Mouse (Mus musculus) liver, embryonic 12.5 days (tissue): Measurements from ENCODE around the gene Nprl3. TPM values are rescaled to one million over a fixed set of nuclear protein-coding genes. Genes with fewer than 3 reads are reported as not detected.
"Not testable (repeated sequence)": the region's sequence is repeated elsewhere in the genome, so short reads cannot be mapped to it uniquely, and the experiment has no call there.

Source experiments
- ATAC-seq: fragments of 200-750 bp; cut with Nextera tagmentation; 2 replicates; pipeline ENCODE4 v1.8.0; 2017; ENCODE audit warnings: moderate number of reproducible peaks, mild to moderate bottlenecking, moderate library complexity
- H3K27ac ChIP-seq: fragments of 300-500 bp; sonication (generic); 2 replicates; pipeline ENCODE4 v1.5.1; 2016; ENCODE audit warnings: mild to moderate bottlenecking
- H3K27me3 ChIP-seq: fragments of 300-500 bp; sonication (generic); replicated peaks from 2 replicates; pipeline ENCODE4 v1.6.1; 2016; ENCODE audit warnings: mild to moderate bottlenecking, moderate library complexity
- H3K36me3 ChIP-seq: fragments of 300-500 bp; sonication (generic); 2 replicates; pipeline ENCODE4 v1.6.1; 2016; ENCODE audit warnings: mild to moderate bottlenecking, moderate library complexity
- H3K4me1 ChIP-seq: fragments of 300-500 bp; sonication (generic); 2 replicates; pipeline ENCODE4 v1.6.1; 2016
- H3K4me2 ChIP-seq: fragments of 300-500 bp; sonication (generic); 2 replicates; pipeline ENCODE4 v1.6.1; 2016; ENCODE audit warnings: mild to moderate bottlenecking, moderate library complexity
- H3K4me3 ChIP-seq: fragments of 300-500 bp; sonication (generic); 2 replicates; pipeline ENCODE4 v1.5.1; 2016; ENCODE audit warnings: mild to moderate bottlenecking, moderate library complexity
- H3K9ac ChIP-seq: fragments of 300-500 bp; sonication (generic); 2 replicates; pipeline ENCODE4 v1.6.1; 2016; ENCODE audit warnings: mild to moderate bottlenecking, moderate library complexity
- H3K9me3 ChIP-seq: fragments of 300-500 bp; sonication (generic); replicated peaks from 2 replicates; pipeline ENCODE4 v1.6.1; 2016; ENCODE audit warnings: mild to moderate bottlenecking, moderate library complexity
- WGBS: fragments of 180-500 bp; shearing (Covaris S2); methylation state at CpG from one replicate; pipeline ENCODE4 v1.1.7; 2016; ENCODE audit not compliant: insufficient replicate concordance; 5-methylcytosine and 5-hydroxymethylcytosine counted together
- polyA plus RNA-seq: library from polyadenylated mRNA; unstranded; fragments of >200 nt; fragmentation: Nextera tagmentation; extraction: Ambion mirVana; gene quantifications from 2 replicates; pipeline ENCODE4 v1.2.1, GENCODE M21; 2016

Nprl3 gene
- polyA plus RNA-seq: 34.6 and 39.1 TPM in 2 replicates

GRCm38 (mm10) chr11:32267188-32267884 lies at the start of gene Nprl3:
Nprl3 (minus strand) TSS chr11:32267707.
- Histone ChIP-seq H3K9me3 (no peaks in the 10 kb centered on the region), H3K36me3 (peaks cover 15% of the 10 kb centered on the region), H3K4me2 (peak within 1 kb of the TSS; percentile 81), H3K27me3 (peaks cover 5% of the 10 kb centered on the region; the same call in 1 of the 2 replicates), H3K4me3 (peak within 1 kb of the TSS; percentile 81), H3K9ac (peak within 1 kb of the TSS; percentile 99), H3K4me1 (peaks cover 91% of the 10 kb centered on the region), H3K27ac (peak within 1 kb of the TSS; percentile 99)
- ATAC-seq: peak; percentile 80
- WGBS: under 1% methylated on average over 54 of the region's 54 CpGs

GRCm38 (mm10) chr11:32316009-32316408 lies 48.5 kb upstream of the Nprl3 start:
- ATAC-seq: no peak
- Histone ChIP-seq H3K36me3 (no peaks in the 10 kb centered on the region), H3K9me3 (no peaks in the 10 kb centered on the region), H3K9ac (no peak overlapping the region), H3K4me2 (no peak overlapping the region), H3K4me1 (peaks cover 5% of the 10 kb centered on the region), H3K27ac (no peak overlapping the region), H3K4me3 (no peak overlapping the region), H3K27me3 (peaks cover 54% of the 10 kb centered on the region)
- 62% methylated on average over 3 of the region's 3 CpGs for WGBS

DNA sequence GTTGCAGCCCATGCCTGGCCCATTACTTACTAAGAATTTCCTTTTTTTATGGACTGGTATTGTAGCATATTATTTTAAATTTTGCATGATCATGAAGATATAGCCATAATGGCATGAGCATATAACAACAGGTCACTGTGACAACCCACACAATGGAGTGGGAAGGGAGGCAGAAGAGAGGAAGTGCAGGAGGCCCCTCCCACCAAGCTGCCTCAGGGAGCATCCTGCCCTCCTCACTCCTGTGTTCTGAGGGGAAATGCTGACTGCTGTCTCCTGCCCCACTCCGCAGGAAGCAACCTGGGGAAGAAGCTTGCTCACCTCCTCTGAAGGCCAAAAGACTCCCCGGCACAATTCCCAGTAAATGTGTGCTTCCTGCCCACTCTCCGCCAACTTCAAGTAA lies 42.4 kb upstream of the Nprl3 start:
- H3K9me3 ChIP-seq: no peaks in the 10 kb centered on the region
- H3K27ac ChIP-seq: no peak overlapping the region
- H3K4me1 ChIP-seq: peaks cover 18% of the 10 kb centered on the region
- no peak overlapping the region for H3K9ac ChIP-seq
- H3K4me3 ChIP-seq: no peak overlapping the region
- H3K27me3 ChIP-seq: peaks cover 45% of the 10 kb centered on the region
- H3K36me3 ChIP-seq: no peaks in the 10 kb centered on the region
- no peak overlapping the region for H3K4me2 ChIP-seq
- no peak for ATAC-seq
- WGBS: 43% methylated on average over 3 of the region's 3 CpGs

DNA sequence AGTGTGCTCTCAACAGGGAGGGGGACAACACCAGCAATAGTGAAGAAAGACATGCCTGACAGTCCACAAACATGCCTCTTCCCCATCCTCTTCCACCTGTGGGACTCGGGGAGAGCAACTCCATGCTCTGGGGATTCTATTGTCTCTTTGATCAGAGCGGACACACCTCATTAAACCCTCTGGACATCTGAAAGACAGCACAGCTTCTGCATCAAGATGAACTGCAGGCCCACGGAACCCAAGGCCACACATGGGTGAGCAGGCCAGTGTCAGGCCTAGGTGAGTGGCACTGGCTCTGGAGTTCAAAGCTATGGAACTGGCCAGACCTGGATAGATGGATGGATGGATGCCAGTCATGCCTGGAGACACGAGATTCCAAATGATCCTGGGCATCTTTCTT lies 41.9 kb upstream of the Nprl3 start:
- no peak overlapping the region for H3K9ac ChIP-seq
- H3K4me1 ChIP-seq: peaks cover 18% of the 10 kb centered on the region
- 50% methylated on average over 4 of the region's 4 CpGs for WGBS
- no peaks in the 10 kb centered on the region for H3K9me3 ChIP-seq
- no peaks in the 10 kb centered on the region for H3K36me3 ChIP-seq
- no peak overlapping the region for H3K27ac ChIP-seq
- ATAC-seq: no peak
- peaks cover 43% of the 10 kb centered on the region for H3K27me3 ChIP-seq
- no peak overlapping the region for H3K4me3 ChIP-seq
- no peak overlapping the region for H3K4me2 ChIP-seq

DNA sequence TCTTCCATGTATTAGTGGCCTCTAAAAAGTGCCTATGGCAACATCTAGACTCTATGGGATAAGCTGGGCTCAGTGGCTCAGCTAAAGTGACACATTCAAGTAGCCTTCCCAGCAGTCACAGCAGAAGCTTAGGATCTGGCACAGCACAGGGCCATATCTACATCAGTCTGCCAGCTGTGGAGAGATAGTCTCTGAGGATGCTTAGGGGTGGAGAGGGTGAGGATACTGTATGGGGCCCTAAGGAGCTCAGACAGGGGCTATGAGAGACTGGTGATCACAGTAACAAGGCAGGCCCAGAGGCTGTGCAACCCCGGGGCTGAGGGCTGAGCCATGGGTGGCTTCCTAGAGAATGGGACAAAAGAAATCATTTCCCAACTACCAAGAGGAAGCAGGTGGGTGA lies 39.5 kb upstream of the Nprl3 start:
- peak; percentile 82 for ATAC-seq
- Histone ChIP-seq H3K36me3 (peaks cover 24% of the 10 kb centered on the region), H3K4me1 (peaks cover 29% of the 10 kb centered on the region), H3K27me3 (peaks cover 54% of the 10 kb centered on the region), H3K27ac (peak overlapping the region; percentile 46), H3K9me3 (no peaks in the 10 kb centered on the region), H3K9ac (peak overlapping the region; percentile 39), H3K4me2 (peak overlapping the region; percentile 21), H3K4me3 (no peak overlapping the region)
- WGBS: 64% methylated on average over 1 of the region's 1 CpGs

GRCm38 (mm10) chr11:32303455-32303854 lies 35.9 kb upstream of the Nprl3 start:
- Histone ChIP-seq H3K9ac (no peak overlapping the region), H3K36me3 (peaks cover 41% of the 10 kb centered on the region), H3K4me3 (no peak overlapping the region), H3K27me3 (peaks cover 57% of the 10 kb centered on the region), H3K4me1 (peaks cover 48% of the 10 kb centered on the region), H3K9me3 (no peaks in the 10 kb centered on the region), H3K4me2 (no peak overlapping the region), H3K27ac (no peak overlapping the region)
- ATAC-seq: no peak
- 56% methylated on average over 1 of the region's 1 CpGs for WGBS

GRCm38 (mm10) chr11:32302824-32303419 lies 35.4 kb upstream of the Nprl3 start:
- Histone ChIP-seq H3K9me3 (no peaks in the 10 kb centered on the region), H3K36me3 (peaks cover 41% of the 10 kb centered on the region), H3K4me2 (no peak overlapping the region), H3K9ac (no peak overlapping the region), H3K4me1 (peaks cover 47% of the 10 kb centered on the region), H3K27ac (no peak overlapping the region), H3K4me3 (no peak overlapping the region), H3K27me3 (peaks cover 56% of the 10 kb centered on the region)
- WGBS: 34% methylated on average over 2 of the region's 2 CpGs
- ATAC-seq: no peak

GRCm38 (mm10) chr11:32301506-32301905 lies 34.0 kb upstream of the Nprl3 start:
- Histone ChIP-seq H3K27me3 (peaks cover 48% of the 10 kb centered on the region), H3K4me1 (peaks cover 33% of the 10 kb centered on the region), H3K27ac (peak overlapping the region; percentile 11; the same call in 1 of the 2 replicates), H3K4me3 (peak overlapping the region; percentile 46), H3K9ac (peak overlapping the region; percentile 68; the same call in 1 of the 2 replicates), H3K9me3 (no peaks in the 10 kb centered on the region), H3K4me2 (peak overlapping the region; percentile 66), H3K36me3 (peaks cover 41% of the 10 kb centered on the region)
- ATAC-seq: no peak
- WGBS: 69% methylated on average over 1 of the region's 1 CpGs

DNA sequence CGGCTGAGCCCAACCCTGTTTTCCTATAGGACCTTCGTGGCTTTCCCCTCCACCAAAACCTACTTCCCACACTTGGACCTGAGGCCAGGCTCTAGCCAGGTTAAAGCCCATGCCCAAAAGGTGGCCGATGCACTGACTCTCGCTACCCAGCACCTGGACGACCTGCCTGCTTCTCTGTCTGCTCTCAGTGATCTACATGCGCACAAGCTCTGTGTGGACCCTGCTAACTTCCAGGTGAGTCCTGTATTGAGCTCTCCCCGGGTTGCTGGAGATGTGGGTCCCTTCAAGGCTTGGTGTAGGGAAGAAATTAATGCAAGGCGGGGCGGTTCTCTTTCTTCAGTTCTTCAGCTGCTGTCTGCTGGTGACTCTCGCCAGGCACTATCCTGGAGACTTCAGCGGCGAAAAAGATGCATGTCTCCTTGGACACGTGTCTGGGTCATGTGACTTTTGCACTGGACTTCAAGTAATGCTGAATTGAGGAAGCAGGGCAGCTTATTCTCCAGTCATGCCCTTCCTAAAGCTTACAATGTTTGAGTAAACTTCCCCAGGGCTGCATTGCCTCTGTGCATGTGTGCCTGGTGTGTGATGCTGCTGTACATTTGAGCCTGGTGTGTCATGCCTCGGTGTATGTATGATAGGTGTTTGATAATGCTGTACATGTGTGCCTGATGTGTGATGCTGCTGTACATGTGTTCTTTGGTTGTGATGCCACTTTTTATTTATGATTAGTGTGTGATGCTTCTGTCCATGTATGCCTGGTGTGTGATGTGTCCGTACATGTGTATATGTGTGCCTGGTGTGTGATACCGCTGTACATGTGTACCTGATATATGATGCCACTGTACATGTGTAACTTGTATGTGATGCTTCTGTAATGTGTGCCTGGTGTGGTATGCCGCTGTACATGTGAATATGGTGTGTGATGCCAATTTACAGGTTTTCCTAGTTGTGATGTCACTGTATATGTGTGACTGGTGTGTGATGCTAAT lies 33.1 kb upstream of the Nprl3 start:
- no peaks in the 10 kb centered on the region for H3K9me3 ChIP-seq
- peaks cover 42% of the 10 kb centered on the region for H3K27me3 ChIP-seq
- peak overlapping the region; percentile 46 for H3K4me3 ChIP-seq
- peak overlapping the region; percentile 66 for H3K4me2 ChIP-seq
- peaks cover 41% of the 10 kb centered on the region for H3K36me3 ChIP-seq
- H3K27ac ChIP-seq: peak overlapping the region; percentile 90
- peaks cover 32% of the 10 kb centered on the region for H3K4me1 ChIP-seq
- no peak for ATAC-seq
- 50% methylated on average over 15 of the region's 17 CpGs for WGBS
- peak overlapping the region; percentile 68 for H3K9ac ChIP-seq

- WGBS: 5% methylated on average over 16 of the region's 16 CpGs
- not testable (repeated sequence) for ATAC-seq, H3K9me3 ChIP-seq
- peak within 1 kb of the TSS; percentile 66 for H3K4me2 ChIP-seq
- peaks cover 42% of the 10 kb centered on the region for H3K27me3 ChIP-seq
- H3K4me3 ChIP-seq: peak within 1 kb of the TSS; percentile 46
- H3K27ac ChIP-seq: peak within 1 kb of the TSS; percentile 90
- peaks cover 43% of the 10 kb centered on the region for H3K36me3 ChIP-seq
- H3K4me1 ChIP-seq: peaks cover 39% of the 10 kb centered on the region
- peak within 1 kb of the TSS; percentile 68 for H3K9ac ChIP-seq
Observed at GRCm38 (mm10) chr11:32299865-32300264, 32.4 kb upstream of the Nprl3 start, which contains the start of gene Hbq1a. Hbq1a (plus strand) TSS chr11:32300069.

DNA sequence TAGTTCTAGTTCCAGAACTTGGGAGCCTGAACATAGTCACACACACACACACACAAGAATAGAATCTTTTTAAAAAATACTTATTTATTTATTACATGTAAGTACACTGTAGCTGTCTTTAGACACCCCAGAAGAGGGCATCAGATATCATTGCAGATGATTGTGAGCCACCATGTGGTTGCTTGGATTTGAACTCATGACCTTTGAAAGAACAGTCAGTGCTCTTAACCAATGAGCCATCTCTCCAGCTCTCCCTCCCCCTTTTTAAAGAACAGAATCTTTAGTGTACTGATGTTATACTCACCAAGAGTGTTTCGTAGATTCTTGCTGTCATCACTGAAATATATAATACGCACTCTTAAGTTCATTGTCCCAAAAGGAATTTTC lies 31.0 kb upstream of the Nprl3 start:
- no peak for ATAC-seq
- H3K4me1 ChIP-seq: peaks cover 49% of the 10 kb centered on the region
- peak overlapping the region; percentile 97 for H3K27ac ChIP-seq
- H3K9ac ChIP-seq: peak overlapping the region; percentile 76
- WGBS: 93% methylated on average over 2 of the region's 2 CpGs
- H3K27me3 ChIP-seq: peaks cover 30% of the 10 kb centered on the region
- H3K36me3 ChIP-seq: peaks cover 44% of the 10 kb centered on the region
- H3K9me3 ChIP-seq: no peaks in the 10 kb centered on the region
- peak overlapping the region; percentile 59 for H3K4me3 ChIP-seq
- peak overlapping the region; percentile 54 for H3K4me2 ChIP-seq
